Mouse (Mus musculus) midbrain, postnatal 0 days (tissue): Measurements from ENCODE around the gene Tmem132c. TPM values are rescaled to one million over a fixed set of nuclear protein-coding genes. Genes with fewer than 3 reads are reported as not detected.

Source experiments
- ATAC-seq: fragments of 200-750 bp; cut with Nextera tagmentation; 2 replicates; pipeline ENCODE4 v1.8.0; 2017; ENCODE audit warnings: moderate number of reproducible peaks, mild to moderate bottlenecking, moderate TSS enrichment, moderate library complexity; ENCODE audit not compliant: low FRiP score
- DNase-seq: peaks from one replicate; pipeline ENCODE4 v3.0.0-alpha.2; 2015; ENCODE audit warnings: low spot score
- H3K27ac ChIP-seq: fragments of 300-500 bp; sonication (generic); 2 replicates; pipeline ENCODE4 v1.5.1; 2014; ENCODE audit warnings: low read depth, mild to moderate bottlenecking, low read length, mixed read lengths
- H3K27me3 ChIP-seq: fragments of 300-500 bp; sonication (generic); 2 replicates; pipeline ENCODE4 v1.6.1; 2014; ENCODE audit warnings: low read length, control low read depth, mixed read lengths; ENCODE audit not compliant: insufficient read depth
- H3K36me3 ChIP-seq: fragments of 300-500 bp; sonication (generic); 2 replicates; pipeline ENCODE4 v1.6.1; 2014; ENCODE audit warnings: low read length, control low read depth, mixed read lengths; ENCODE audit not compliant: insufficient read depth
- H3K4me1 ChIP-seq: fragments of 300-500 bp; sonication (generic); 2 replicates; pipeline ENCODE4 v1.6.1; 2014; ENCODE audit warnings: mild to moderate bottlenecking, control low read depth, antibody characterized with exemption, low read length, mixed read lengths; ENCODE audit not compliant: insufficient read depth
- H3K4me2 ChIP-seq: fragments of 300-500 bp; sonication (generic); 2 replicates; pipeline ENCODE4 v1.6.1; 2014; ENCODE audit warnings: low read depth, mild to moderate bottlenecking, low read length, mixed read lengths; ENCODE audit not compliant: poor library complexity, severe bottlenecking
- H3K4me3 ChIP-seq: fragments of 300-500 bp; sonication (generic); 2 replicates; pipeline ENCODE4 v1.5.1; 2014; ENCODE audit warnings: low read depth, mild to moderate bottlenecking, low read length, moderate library complexity
- H3K9ac ChIP-seq: fragments of 300-500 bp; sonication (generic); replicated peaks from 2 replicates; pipeline ENCODE4 v1.6.1; 2014; ENCODE audit warnings: mild to moderate bottlenecking, low read length, moderate library complexity, mixed read lengths; ENCODE audit not compliant: poor library complexity, severe bottlenecking
- H3K9me3 ChIP-seq: fragments of 300-500 bp; sonication (generic); 2 replicates; pipeline ENCODE4 v1.6.1; 2016; ENCODE audit warnings: low read length, control low read depth
- CTCF ChIP-seq: IDR thresholded peaks from 2 replicates; pipeline ENCODE4 v1.5.1; 2016; ENCODE audit warnings: antibody characterized with exemption, mild to moderate bottlenecking
- WGBS: fragments of 180-500 bp; shearing (Covaris S2); extraction: QIAGEN DNeasy Blood & Tissue Kit; methylation state at CpG from one replicate; pipeline ENCODE4 v1.1.7; 2014; 5-methylcytosine and 5-hydroxymethylcytosine counted together
- polyA plus RNA-seq: library from polyadenylated mRNA; unstranded; fragments of >200 nt; fragmentation: Nextera tagmentation; extraction: Ambion mirVana; gene quantifications from 2 replicates; pipeline ENCODE4 v1.2.1, GENCODE M21; 2015
- total RNA-seq: library from RNA; depleted of rRNA; stranded (reverse); fragments of >200 nt; gene quantifications from 2 replicates; pipeline ENCODE4 v1.2.3, GENCODE M21; 2014

The Tmem132c gene
- total and polyA plus RNA-seq, 2 experiments from 2014 or later, result 10.2 to 40.0 TPM

DNA sequence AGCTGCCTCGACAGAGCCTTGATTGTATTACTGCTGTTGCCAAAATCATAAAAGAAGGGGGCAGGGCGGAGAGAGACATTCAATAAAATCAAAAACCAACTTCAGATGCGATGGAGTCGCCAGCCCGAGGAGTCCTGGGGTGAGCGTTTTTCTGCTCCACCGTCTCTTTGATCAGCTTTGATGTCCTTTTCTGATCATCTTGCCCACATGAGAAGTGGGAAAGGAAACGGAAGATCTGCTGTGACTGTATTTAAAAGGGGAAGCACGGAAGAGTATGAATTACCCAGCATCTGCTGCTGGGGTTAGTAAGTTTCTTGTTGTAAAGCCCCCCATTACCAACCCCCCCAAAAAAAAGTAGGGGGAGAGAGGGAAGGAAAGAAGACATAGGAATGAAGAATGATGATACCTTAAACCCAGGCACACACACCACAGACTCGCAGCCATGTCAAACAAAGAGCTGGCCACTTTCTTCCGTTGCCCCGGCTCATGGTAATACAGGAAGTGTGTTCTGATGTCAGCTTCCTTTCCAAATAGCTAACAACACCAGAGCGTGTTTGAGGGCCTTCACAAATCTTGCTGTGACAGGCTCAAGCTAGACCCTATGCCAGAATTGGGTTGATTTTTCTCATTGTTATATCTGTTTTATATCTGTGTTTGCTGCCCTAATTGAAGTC, 243.3 kb downstream of the Tmem132c start:
- TF ChIP-seq CTCF, result no peak
- Histone ChIP-seq H3K27me3 (no peaks in the 10 kb centered on the region), H3K4me3 (no peak overlapping the region), H3K9ac (no peak overlapping the region), H3K36me3 (no peaks in the 10 kb centered on the region), H3K4me1 (no peaks in the 10 kb centered on the region), H3K27ac (no peak overlapping the region), H3K4me2 (no peak overlapping the region), H3K9me3 (no peaks in the 10 kb centered on the region)
- 34% methylated on average over 13 of the region's 13 CpGs for WGBS
- DNase-seq (no peak), ATAC-seq (no peak)

DNA sequence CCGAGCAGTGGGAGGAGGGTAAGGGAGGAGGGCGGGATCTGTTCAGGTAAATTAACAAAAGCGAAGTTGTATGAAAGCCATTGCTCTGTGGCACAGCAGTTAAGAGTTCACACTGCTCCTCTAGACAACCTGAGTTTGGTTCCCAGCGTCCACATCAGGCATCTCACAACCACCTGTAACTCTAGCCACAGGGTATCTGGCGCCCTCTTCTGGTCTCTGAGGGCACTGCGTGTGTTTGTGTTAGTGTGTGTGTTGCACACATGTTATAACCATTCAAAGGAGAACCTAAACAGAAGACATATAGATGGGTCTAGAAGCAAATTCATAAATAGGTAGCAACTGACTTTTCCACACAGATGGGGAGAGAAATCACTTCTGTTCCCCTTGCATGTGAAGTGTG, 245.6 kb downstream of the Tmem132c start:
- ATAC-seq (no peak), DNase-seq (no peak)
- Histone ChIP-seq H3K4me3 (no peak overlapping the region), H3K27me3 (no peaks in the 10 kb centered on the region), H3K4me1 (no peaks in the 10 kb centered on the region), H3K9me3 (no peaks in the 10 kb centered on the region), H3K4me2 (no peak overlapping the region), H3K9ac (no peak overlapping the region), H3K27ac (no peak overlapping the region), H3K36me3 (no peaks in the 10 kb centered on the region)
- TF ChIP-seq CTCF, result peak; percentile 43
- WGBS, result 83% methylated on average over 6 of the region's 6 CpGs

DNA sequence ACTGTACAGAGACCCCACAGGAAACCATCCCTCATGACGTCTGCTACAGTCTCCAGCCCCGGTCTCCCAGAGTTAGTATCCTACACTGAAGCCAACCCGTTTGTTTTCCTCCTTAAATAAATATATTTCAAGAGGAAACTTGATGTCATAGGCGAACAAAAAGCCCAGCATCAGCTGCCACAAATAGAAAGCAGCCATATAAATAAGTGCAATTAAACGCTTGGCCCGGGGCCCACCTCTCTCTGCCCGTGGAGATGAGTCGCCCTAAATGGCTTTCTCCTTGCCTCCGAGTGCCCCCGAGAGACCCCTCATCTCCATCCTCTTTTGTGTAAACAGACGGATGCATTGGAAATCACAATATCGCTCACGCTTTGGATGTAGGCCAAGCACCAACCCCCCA, 247.1 kb downstream of the Tmem132c start:
- ATAC-seq (no peak), DNase-seq (no peak)
- Histone ChIP-seq H3K27me3 (no peaks in the 10 kb centered on the region), H3K36me3 (no peaks in the 10 kb centered on the region), H3K4me2 (no peak overlapping the region), H3K9me3 (no peaks in the 10 kb centered on the region), H3K4me1 (no peaks in the 10 kb centered on the region), H3K4me3 (no peak overlapping the region), H3K27ac (no peak overlapping the region), H3K9ac (no peak overlapping the region)
- TF ChIP-seq CTCF, result no peak
- WGBS, result 80% methylated on average over 13 of the region's 13 CpGs

DNA sequence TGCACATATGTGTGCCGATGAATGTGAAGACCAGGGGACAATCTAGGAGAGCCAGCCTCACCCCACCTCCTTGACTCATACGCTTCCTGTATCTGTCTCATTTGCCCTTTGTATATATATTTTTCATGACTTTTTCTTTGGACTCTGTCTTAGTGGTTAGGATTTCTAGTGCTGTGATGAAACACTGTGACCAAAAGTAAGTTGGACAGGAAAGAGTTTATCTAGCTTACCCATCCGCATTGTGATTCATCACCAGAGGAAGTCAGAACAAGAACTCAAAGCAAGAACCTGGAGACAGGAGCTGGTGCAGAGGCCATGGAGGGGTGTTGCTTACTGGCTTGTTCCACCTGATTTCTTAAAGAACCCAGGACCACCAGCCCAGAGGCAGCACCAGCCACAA, 250.1 kb downstream of the Tmem132c start:
- WGBS, result 84% methylated on average over 3 of the region's 3 CpGs
- Histone ChIP-seq H3K36me3 (no peaks in the 10 kb centered on the region), H3K9me3 (no peaks in the 10 kb centered on the region), H3K4me2 (no peak overlapping the region), H3K27me3 (no peaks in the 10 kb centered on the region), H3K4me1 (0 out of 2 replicates have a peak, but pooled peaks cover 2% of the 10 kb centered on the region), H3K9ac (no peak overlapping the region), H3K4me3 (no peak overlapping the region), H3K27ac (no peak overlapping the region)
- ATAC-seq (no peak), DNase-seq (no peak)
- TF ChIP-seq CTCF, result no peak

DNA sequence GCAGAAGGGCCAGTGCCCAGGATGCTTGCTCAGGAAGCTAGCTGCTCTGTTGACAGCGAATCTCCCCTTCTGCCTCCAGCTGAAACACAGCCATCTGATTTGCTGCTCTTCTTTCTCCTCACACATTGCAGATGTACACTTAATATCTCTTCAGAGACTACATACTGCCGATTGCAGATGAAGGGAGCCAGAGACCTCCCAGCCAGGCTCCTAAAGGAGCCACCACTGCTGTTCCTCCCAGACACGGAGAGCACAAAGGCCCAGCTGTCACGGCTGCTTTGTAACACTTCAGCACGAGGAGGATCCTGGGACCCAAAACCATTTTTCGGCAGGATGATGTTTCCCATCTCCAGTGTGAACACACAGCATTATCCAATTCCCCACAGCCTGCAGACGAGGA, 255.3 kb downstream of the Tmem132c start:
- H3K27ac ChIP-seq, result no peak overlapping the region
- ATAC-seq, result no peak

DNA sequence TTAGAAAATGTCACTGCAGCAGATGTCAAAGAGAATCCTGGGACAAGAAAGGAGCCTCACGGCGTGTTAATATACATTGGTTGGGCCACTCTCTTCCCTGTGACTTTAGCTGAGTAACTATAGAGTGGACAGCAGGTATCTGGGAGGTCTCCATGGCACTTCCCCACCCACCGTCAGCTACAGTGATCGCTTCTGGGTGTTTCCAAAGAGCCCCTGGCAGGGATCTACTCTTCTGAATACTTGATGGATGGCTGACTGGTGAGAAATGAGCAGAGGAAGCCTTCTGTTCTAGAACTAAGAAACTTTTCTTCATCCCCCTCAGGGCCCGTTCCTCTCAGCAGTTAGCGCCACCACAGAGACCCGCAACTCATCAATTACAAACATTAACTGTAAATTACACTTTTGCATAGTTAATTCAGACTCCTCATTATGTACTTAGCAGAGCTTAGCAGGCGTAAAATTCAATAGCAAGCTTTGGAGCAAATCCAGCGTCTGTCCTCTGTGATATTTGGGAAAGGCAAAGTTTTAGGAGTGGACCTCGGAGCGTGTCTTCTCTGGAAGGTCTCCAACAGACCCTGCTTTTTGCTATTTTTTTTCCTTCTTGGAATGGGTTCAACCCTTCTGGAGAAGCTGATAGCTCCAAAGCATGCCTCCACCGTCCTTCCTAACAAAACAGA, 257.7 kb downstream of the Tmem132c start:
- no peaks in the 10 kb centered on the region for H3K36me3 ChIP-seq
- H3K4me1 ChIP-seq, result 0 out of 2 replicates have a peak, but pooled peaks cover 6% of the 10 kb centered on the region
- TF ChIP-seq CTCF, result no peak
- no peak overlapping the region for H3K4me2 ChIP-seq
- no peak overlapping the region for H3K4me3 ChIP-seq
- H3K9me3 ChIP-seq, result no peaks in the 10 kb centered on the region
- no peak overlapping the region for H3K9ac ChIP-seq
- WGBS, result 54% methylated on average over 12 of the region's 12 CpGs
- DNase-seq (peak; percentile 69), ATAC-seq (no peak)
- no peaks in the 10 kb centered on the region for H3K27me3 ChIP-seq
- no peak overlapping the region for H3K27ac ChIP-seq

More for the DNA sequence above, 255.3 kb downstream of the Tmem132c start:
- H3K4me2 ChIP-seq, result no peak overlapping the region
- 28% methylated on average over 7 of the region's 7 CpGs for WGBS
- no peak for TF ChIP-seq CTCF
- H3K9me3 ChIP-seq, result no peaks in the 10 kb centered on the region
- 0 out of 2 replicates have a peak, but pooled peaks cover 6% of the 10 kb centered on the region for H3K4me1 ChIP-seq
- DNase-seq, result peak; percentile 22
- no peaks in the 10 kb centered on the region for H3K36me3 ChIP-seq
- no peak overlapping the region for H3K9ac ChIP-seq
- no peaks in the 10 kb centered on the region for H3K27me3 ChIP-seq
- no peak overlapping the region for H3K4me3 ChIP-seq
